Mouse (Mus musculus) liver, embryonic 12.5 days (tissue): ENCODE data around the gene Rspry1. TPM values are rescaled to one million over a fixed set of nuclear protein-coding genes. Genes with fewer than 3 reads are reported as not detected.

Experiments
- ATAC-seq: fragments of 200-750 bp; cut with Nextera tagmentation; 2 replicates; pipeline ENCODE4 v1.8.0; 2017; ENCODE audit warnings: moderate number of reproducible peaks, mild to moderate bottlenecking, moderate library complexity
- H3K27ac ChIP-seq: fragments of 300-500 bp; sonication (generic); 2 replicates; pipeline ENCODE4 v1.5.1; 2016; ENCODE audit warnings: mild to moderate bottlenecking
- H3K27me3 ChIP-seq: fragments of 300-500 bp; sonication (generic); replicated peaks from 2 replicates; pipeline ENCODE4 v1.6.1; 2016; ENCODE audit warnings: mild to moderate bottlenecking, moderate library complexity
- H3K36me3 ChIP-seq: fragments of 300-500 bp; sonication (generic); 2 replicates; pipeline ENCODE4 v1.6.1; 2016; ENCODE audit warnings: mild to moderate bottlenecking, moderate library complexity
- H3K4me1 ChIP-seq: fragments of 300-500 bp; sonication (generic); 2 replicates; pipeline ENCODE4 v1.6.1; 2016
- H3K4me2 ChIP-seq: fragments of 300-500 bp; sonication (generic); 2 replicates; pipeline ENCODE4 v1.6.1; 2016; ENCODE audit warnings: mild to moderate bottlenecking, moderate library complexity
- H3K4me3 ChIP-seq: fragments of 300-500 bp; sonication (generic); 2 replicates; pipeline ENCODE4 v1.5.1; 2016; ENCODE audit warnings: mild to moderate bottlenecking, moderate library complexity
- H3K9ac ChIP-seq: fragments of 300-500 bp; sonication (generic); 2 replicates; pipeline ENCODE4 v1.6.1; 2016; ENCODE audit warnings: mild to moderate bottlenecking, moderate library complexity
- H3K9me3 ChIP-seq: fragments of 300-500 bp; sonication (generic); replicated peaks from 2 replicates; pipeline ENCODE4 v1.6.1; 2016; ENCODE audit warnings: mild to moderate bottlenecking, moderate library complexity
- WGBS: fragments of 180-500 bp; shearing (Covaris S2); methylation state at CpG from one replicate; pipeline ENCODE4 v1.1.7; 2016; ENCODE audit not compliant: insufficient replicate concordance; 5-methylcytosine and 5-hydroxymethylcytosine counted together
- polyA plus RNA-seq: library from polyadenylated mRNA; unstranded; fragments of >200 nt; fragmentation: Nextera tagmentation; extraction: Ambion mirVana; gene quantifications from 2 replicates; pipeline ENCODE4 v1.2.1, GENCODE M21; 2016

The Rspry1 gene
- polyA plus RNA-seq, 1 experiment from 2014 or later, result 24.8 TPM

DNA sequence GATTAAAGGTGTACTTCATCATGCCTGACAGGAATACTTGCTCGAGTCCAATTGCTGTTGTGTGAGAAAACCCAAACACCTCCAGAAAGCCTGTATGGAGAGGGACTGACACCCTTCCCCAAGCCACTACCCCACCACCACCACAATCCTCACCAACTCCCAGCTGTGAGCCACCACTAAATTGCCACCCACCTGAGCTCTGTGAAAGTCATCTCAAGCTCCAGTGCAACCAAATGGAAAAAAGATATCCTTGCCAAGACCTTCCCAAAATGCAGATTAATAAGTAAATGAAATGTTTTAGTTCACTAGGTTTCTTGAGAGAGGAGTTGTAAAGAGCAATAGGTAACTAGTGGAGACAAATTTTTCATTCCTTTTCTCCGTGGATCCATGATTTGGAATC lies 63.0 kb downstream of the Rspry1 start:
- H3K4me3 ChIP-seq, result no peak overlapping the region
- ATAC-seq, result no peak
- no peak overlapping the region for H3K9ac ChIP-seq
- peaks cover 22% of the 10 kb centered on the region for H3K4me1 ChIP-seq
- no peaks in the 10 kb centered on the region for H3K9me3 ChIP-seq
- no peaks in the 10 kb centered on the region for H3K27me3 ChIP-seq
- H3K36me3 ChIP-seq, result peaks cover 18% of the 10 kb centered on the region
- H3K27ac ChIP-seq, result no peak overlapping the region
- H3K4me2 ChIP-seq, result no peak overlapping the region
- 63% methylated on average over 2 of the region's 2 CpGs for WGBS

DNA sequence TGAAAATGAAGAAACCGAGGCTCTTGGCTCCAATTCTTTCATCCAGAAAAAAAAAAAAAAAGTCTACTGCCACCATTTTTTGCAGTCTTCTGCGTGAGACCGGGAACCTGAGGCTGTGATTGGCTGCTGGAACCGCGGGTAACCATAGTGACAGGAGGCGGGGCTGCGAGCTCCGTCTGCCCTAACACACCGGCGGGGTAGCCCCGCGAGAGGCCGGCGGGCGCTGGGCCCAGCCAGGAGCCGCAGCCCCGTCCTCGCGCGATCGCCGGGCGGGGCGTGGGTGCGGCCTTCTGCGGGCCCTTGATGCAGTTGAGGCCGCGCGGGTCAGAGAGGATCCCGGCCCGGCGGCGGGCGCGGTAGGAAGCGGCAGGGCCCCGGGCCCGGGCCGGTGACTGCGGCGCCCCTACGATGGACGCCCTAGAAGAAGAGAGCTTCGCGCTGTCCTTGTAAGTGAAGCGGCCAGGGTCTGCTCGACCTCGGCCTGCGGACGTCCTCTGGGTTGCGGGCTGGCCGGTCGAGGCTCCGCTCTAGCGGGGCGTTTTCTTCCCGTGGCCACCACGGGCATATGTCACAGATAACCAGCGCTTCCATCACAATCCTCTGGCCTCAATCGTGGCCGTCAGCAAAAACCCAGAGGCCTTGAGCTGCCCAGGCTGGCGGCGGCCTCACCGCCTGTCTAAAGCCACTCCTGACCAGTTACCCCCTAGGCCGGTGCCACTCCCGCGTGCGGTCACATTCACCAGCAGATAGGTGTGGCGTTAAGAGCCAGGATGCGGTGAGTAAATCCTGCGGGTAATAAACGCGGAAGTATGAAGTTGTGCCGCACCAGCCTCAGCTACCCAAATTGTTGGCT lies 64.9 kb downstream of the Rspry1 start, which contains the start of gene Arl2bp:
Gene Arl2bp (plus strand): TSS at position 145 of the 853 bp plus-strand sequence.
- Histone ChIP-seq H3K27ac (peak within 1 kb of the TSS; percentile 79), H3K9ac (peak within 1 kb of the TSS; percentile 87), H3K27me3 (no peaks in the 10 kb centered on the region), H3K36me3 (peaks cover 21% of the 10 kb centered on the region), H3K9me3 (no peaks in the 10 kb centered on the region), H3K4me3 (peak within 1 kb of the TSS; percentile 72), H3K4me1 (peaks cover 19% of the 10 kb centered on the region), H3K4me2 (peak within 1 kb of the TSS; percentile 92)
- WGBS, result under 1% methylated on average over 73 of the region's 74 CpGs
- peak; percentile 98 for ATAC-seq

DNA sequence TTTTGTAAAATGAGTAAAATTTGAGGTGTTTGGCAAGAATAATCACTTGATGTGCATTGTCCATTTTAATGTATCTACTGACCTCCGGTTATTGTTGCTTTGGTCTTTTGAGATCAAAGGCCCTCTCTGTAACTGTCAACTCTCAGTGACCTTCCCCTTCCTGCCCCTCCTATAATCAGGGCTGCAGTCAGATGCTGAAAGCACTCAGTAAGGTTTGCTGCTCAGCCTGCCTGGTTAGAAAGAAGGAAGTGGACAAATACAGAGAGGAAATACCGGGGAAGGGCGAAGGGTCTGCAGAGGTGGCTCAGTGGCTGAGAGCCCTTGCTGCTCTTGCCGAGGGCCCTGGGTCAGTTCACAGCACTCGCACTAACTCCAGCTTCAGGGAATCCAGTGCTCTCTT lies 72.6 kb downstream of the Rspry1 start:
- H3K4me2 ChIP-seq, result no peak overlapping the region
- no peaks in the 10 kb centered on the region for H3K27me3 ChIP-seq
- ATAC-seq, result no peak
- H3K27ac ChIP-seq, result no peak overlapping the region
- no peak overlapping the region for H3K4me3 ChIP-seq
- 49% methylated on average over 5 of the region's 5 CpGs for WGBS
- peaks cover 48% of the 10 kb centered on the region for H3K36me3 ChIP-seq
- no peaks in the 10 kb centered on the region for H3K9me3 ChIP-seq
- H3K9ac ChIP-seq, result no peak overlapping the region
- H3K4me1 ChIP-seq, result no peaks in the 10 kb centered on the region

DNA sequence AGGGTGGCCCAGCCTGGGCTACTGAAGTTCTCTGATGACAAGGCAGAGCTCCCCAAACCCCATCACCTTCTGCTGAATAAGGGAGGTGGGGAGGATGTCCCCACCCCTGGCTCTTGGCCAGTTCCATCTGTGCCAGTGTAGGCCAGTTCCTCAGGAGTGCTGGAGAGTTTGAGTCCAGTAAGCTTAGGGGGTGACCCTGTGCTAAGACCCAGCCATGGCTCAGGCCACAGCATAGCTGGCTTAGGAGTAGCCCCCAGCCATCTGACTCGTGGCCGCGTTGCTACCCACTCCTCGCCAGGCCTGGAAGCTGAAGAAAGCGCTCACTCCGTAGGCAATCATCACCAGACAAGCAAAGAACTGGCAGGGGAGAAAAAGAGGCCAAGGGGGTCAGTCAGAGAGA lies 74.2 kb downstream of the Rspry1 start:
- no peak overlapping the region for H3K27ac ChIP-seq

DNA sequence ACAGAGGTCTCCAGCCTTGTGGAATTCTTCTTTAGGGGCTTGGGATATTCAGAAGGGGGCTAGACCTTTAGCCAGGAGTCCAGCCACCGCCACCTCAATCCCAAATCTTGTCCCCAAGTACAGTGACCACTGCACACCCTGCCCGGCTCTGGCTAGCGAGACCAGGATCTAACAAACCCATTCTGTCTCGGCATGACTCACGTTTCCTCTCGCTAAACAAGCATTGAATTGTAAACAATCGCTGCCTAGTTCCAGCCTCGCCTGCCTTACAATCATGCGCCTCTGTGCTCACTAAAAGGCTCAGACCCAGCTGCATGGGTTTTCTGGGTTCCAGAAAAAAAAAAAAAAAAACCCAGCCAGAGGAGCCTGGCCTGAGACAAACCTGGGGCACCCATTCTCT lies 76.8 kb downstream of the Rspry1 start:
- no peak for ATAC-seq

More for the DNA sequence above, 74.2 kb downstream of the Rspry1 start:
- H3K4me2 ChIP-seq, result no peak overlapping the region
- no peaks in the 10 kb centered on the region for H3K4me1 ChIP-seq
- H3K36me3 ChIP-seq, result peaks cover 38% of the 10 kb centered on the region
- H3K4me3 ChIP-seq, result no peak overlapping the region
- peaks cover 4% of the 10 kb centered on the region; the same call in 1 of the 2 replicates for H3K9me3 ChIP-seq
- H3K27me3 ChIP-seq, result no peaks in the 10 kb centered on the region
- WGBS, result 81% methylated on average over 6 of the region's 6 CpGs
- no peak overlapping the region for H3K9ac ChIP-seq
- ATAC-seq, result no peak

DNA sequence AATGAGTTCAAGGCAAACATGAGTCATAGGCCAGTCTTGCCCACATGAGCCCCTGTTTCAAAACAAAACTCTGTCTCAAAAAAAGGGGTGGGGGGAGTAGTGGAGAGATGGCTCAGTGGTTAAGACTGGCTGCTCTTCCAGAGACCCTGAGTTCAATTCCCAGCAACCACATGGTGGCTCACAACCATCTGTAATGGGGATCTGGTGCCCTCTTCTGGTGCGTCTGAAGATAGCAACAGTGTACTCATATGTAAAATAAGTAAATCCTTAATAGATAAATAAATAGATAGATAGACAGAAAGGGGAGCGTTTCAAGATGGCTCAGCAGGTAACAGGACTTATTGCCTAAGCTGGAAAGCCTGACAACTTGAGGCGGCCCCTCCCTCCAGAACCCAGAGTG lies 78.7 kb downstream of the Rspry1 start:
- H3K9me3 ChIP-seq, result peaks cover 4% of the 10 kb centered on the region; the same call in 1 of the 2 replicates
- H3K4me2 ChIP-seq, result no peak overlapping the region
- H3K9ac ChIP-seq, result no peak overlapping the region
- 0 out of 2 replicates have a peak, but pooled peaks cover 7% of the 10 kb centered on the region for H3K27me3 ChIP-seq
- WGBS, result 72% methylated on average over 3 of the region's 3 CpGs
- no peak for ATAC-seq
- H3K36me3 ChIP-seq, result no peaks in the 10 kb centered on the region
- H3K4me3 ChIP-seq, result no peak overlapping the region
- H3K27ac ChIP-seq, result no peak overlapping the region
- H3K4me1 ChIP-seq, result no peaks in the 10 kb centered on the region

More for the DNA sequence above, 76.8 kb downstream of the Rspry1 start:
- Histone ChIP-seq H3K9ac (no peak overlapping the region), H3K27ac (no peak overlapping the region), H3K27me3 (0 out of 2 replicates have a peak, but pooled peaks cover 4% of the 10 kb centered on the region), H3K9me3 (peaks cover 4% of the 10 kb centered on the region; the same call in 1 of the 2 replicates), H3K4me1 (no peaks in the 10 kb centered on the region), H3K4me3 (no peak overlapping the region), H3K36me3 (peaks cover 12% of the 10 kb centered on the region), H3K4me2 (no peak overlapping the region)
- WGBS, result 44% methylated on average over 9 of the region's 9 CpGs

DNA sequence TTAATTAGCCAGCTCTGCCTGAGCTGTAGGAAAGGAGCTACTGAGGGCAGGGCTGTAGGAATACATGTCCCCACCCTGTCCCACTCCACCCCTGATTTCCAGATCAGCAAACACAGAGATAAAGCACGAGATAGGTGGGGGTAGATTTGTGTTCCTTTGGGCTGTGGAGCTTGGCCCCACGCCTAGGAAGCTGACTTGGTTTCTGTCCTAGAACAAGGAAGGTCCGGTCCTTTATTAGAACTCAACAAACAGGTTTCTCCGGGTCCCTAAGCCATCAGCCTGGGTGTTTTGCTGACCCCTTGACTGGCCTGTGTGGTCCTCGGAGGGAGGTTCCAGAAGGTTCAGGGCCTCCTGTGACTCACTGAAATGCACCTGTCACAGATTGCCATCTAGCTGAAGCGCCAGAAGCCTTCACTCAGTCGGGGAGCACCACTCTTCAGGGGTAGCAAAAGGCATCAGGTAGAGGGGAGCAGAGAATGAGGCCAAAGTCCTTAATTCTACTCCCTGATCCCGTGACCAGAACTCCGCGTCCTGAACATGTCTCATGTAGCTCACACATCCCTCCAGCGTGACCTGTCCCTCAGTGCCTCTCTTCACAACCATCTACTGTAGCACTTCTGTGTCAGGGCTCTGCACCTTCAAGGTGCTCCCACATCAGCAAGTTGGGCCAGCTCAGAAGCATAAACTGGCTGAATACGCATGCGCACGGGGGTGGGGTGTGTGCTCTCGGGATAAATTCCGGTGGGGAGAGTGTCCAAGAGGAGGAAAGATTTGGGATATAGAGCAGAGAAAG lies 81.2 kb downstream of the Rspry1 start:
- H3K9me3 ChIP-seq, result peaks cover 4% of the 10 kb centered on the region; the same call in 1 of the 2 replicates
- H3K27ac ChIP-seq, result no peak overlapping the region
- H3K9ac ChIP-seq, result no peak overlapping the region
- H3K4me1 ChIP-seq, result no peaks in the 10 kb centered on the region
- WGBS, result 72% methylated on average over 16 of the region's 16 CpGs
- no peak overlapping the region for H3K4me2 ChIP-seq
- ATAC-seq, result no peak
- H3K27me3 ChIP-seq, result 0 out of 2 replicates have a peak, but pooled peaks cover 9% of the 10 kb centered on the region
- H3K4me3 ChIP-seq, result no peak overlapping the region
- no peaks in the 10 kb centered on the region for H3K36me3 ChIP-seq

DNA sequence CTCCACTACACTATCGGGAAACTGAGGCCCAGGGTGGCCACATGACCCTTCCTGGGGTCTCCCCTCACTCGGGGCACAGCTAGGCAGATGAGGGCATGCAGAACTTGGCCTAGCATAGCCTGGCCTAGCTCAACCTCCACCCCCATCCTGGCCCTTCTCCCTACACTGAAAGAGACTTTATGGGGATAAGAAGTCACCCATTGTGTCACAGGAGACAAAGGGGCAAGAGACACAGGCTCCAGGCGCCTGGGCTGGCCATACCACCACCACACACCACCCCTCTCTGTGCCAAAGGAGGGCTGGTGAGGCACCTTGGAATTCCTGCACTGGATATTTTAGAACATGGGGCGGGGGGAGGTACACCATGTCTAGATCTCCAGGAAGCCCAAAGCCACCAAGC lies 82.5 kb downstream of the Rspry1 start:
- ATAC-seq, result no peak
- H3K27me3 ChIP-seq, result 0 out of 2 replicates have a peak, but pooled peaks cover 9% of the 10 kb centered on the region
- H3K4me2 ChIP-seq, result no peak overlapping the region
- peaks cover 4% of the 10 kb centered on the region; the same call in 1 of the 2 replicates for H3K9me3 ChIP-seq
- H3K27ac ChIP-seq, result no peak overlapping the region
- no peaks in the 10 kb centered on the region for H3K4me1 ChIP-seq
- H3K9ac ChIP-seq, result no peak overlapping the region
- no peak overlapping the region for H3K4me3 ChIP-seq
- no peaks in the 10 kb centered on the region for H3K36me3 ChIP-seq
- WGBS, result 39% methylated on average over 4 of the region's 4 CpGs

DNA sequence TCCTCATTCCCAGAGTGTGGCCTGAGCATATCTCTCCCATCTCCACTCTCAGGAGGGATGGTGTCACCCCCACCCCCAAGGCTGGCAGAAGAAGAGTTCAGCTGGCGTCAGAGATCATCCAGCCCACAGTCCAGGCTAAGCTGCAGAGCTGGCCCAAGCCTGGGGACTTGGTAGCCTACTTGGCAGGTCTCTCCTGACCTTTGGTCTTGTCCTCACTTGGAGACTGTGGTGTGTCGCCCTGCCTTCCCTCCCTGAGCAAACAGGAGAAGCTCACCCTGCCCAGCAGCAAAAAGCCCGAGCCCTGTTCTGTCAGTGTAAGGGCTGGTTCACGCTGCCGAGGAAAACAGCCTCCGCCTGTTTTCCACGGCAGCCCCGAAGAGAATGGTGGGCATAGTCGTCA lies 84.2 kb downstream of the Rspry1 start:
- Histone ChIP-seq H3K9ac (no peak overlapping the region), H3K4me2 (no peak overlapping the region), H3K36me3 (no peaks in the 10 kb centered on the region), H3K27ac (no peak overlapping the region), H3K9me3 (no peaks in the 10 kb centered on the region), H3K4me3 (no peak overlapping the region), H3K27me3 (peaks cover 21% of the 10 kb centered on the region; the same call in 1 of the 2 replicates), H3K4me1 (no peaks in the 10 kb centered on the region)
- WGBS, result 58% methylated on average over 9 of the region's 9 CpGs
- no peak for ATAC-seq

DNA sequence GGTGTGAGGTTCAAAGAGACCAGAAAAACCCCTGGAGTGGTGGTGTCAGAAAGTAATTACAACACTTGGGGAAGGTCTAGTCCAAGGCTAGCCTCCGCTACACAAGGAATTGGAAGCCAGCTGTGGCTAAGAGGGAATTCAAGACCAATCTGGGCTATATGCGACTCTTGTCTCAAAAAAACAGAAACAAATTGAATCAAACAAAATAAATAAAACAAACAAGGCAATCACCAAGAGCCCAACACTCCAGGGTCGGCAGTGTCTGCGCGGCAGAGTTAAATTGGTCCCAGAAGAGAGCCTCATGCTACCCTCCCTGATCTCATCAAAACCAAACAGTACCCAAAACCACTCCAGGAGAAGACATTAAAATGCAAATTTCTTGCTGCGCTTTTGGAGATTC lies 93.0 kb downstream of the Rspry1 start:
- no peak overlapping the region for H3K4me3 ChIP-seq
- peaks cover 15% of the 10 kb centered on the region for H3K4me1 ChIP-seq
- no peaks in the 10 kb centered on the region for H3K9me3 ChIP-seq
- H3K27me3 ChIP-seq, result peaks cover 93% of the 10 kb centered on the region
- peak overlapping the region; percentile 62; the same call in 1 of the 2 replicates for H3K4me2 ChIP-seq
- ATAC-seq, result no peak
- no peak overlapping the region for H3K9ac ChIP-seq
- H3K36me3 ChIP-seq, result no peaks in the 10 kb centered on the region
- 8% methylated on average over 6 of the region's 6 CpGs for WGBS
- no peak overlapping the region for H3K27ac ChIP-seq

DNA sequence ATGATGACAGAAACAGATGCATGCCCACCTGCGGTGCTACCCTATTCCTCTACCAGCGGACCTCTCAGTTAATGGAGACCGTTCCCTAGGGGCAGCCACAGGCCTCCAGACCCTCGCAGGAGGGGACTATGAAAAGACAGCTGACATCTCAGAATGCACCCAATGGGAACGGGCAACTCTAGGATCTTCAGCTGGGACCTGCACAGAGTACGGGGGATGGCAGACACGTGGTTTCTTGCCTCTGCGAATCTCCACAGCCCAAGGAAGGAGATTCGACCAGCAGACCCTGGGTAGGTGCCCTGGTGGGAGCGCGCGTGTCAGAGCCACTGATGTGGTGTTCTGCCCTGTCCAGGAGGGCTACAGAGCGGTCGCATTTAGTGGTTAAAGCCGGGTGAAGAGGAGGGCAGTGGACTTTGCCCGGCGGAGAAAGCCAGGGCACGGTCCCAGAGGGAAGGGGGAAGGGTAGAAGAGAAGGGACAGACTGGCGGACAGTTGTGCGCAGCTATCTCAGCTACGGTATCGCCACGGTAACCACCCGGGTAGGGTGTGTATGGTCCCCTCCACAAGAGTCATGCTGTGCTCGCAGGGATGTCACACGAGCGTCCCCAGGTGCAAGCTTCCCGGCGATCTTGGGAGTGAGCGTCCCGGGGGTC lies 93.7 kb downstream of the Rspry1 start:
- Histone ChIP-seq H3K27me3 (peaks cover 91% of the 10 kb centered on the region), H3K4me2 (peak overlapping the region; percentile 62), H3K36me3 (no peaks in the 10 kb centered on the region), H3K9me3 (no peaks in the 10 kb centered on the region), H3K9ac (no peak overlapping the region), H3K4me1 (peaks cover 15% of the 10 kb centered on the region), H3K27ac (no peak overlapping the region), H3K4me3 (peak overlapping the region; percentile 45)
- under 1% methylated on average over 31 of the region's 31 CpGs for WGBS
- peak; percentile 49 for ATAC-seq
